Mouse (Mus musculus) small intestine, adult 2 months (tissue): Measurements from ENCODE around the gene Enam.

Source experiments
- CTCF ChIP-seq: fragments of 200-500 bp; IDR thresholded peaks from 2 replicates; pipeline ENCODE4 v1.5.1; 2012; ENCODE audit warnings: low read depth, mild to moderate bottlenecking, control low read depth, inconsistent platforms, low read length, moderate library complexity, mixed read lengths; ENCODE audit not compliant: insufficient replicate concordance, insufficient read length; ENCODE audit errors: extremely low read depth
- POLR2A ChIP-seq: fragments of 200-500 bp; IDR thresholded peaks from 2 replicates; pipeline ENCODE4 v1.6.1; 2012; ENCODE audit warnings: low read depth, mild to moderate bottlenecking, control low read depth, inconsistent platforms, low read length, moderate library complexity

DNA sequence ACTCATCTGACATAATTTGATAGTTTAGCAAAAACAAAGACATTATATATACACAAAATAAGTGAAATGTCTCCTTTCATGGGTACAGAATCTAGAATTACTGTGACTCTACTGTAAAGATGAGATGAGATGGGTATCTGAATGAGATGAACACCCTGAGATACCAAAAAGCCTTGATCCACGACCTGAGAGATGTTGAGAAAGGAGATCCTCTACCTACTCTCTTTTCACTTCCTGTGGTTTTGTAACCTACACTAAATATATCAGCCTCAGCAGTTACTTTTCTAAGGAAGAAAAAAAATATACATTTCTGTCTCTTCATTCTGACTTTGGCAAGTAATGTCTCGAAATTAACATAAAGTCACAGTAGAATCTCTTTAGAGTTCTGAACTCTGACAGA is 1.2 kb downstream of the Enam start:
- TF ChIP-seq CTCF: no peak
- TF ChIP-seq POLR2A: no peak
